Mouse (Mus musculus): ENCODE data around the gene Zfp442. TPM values are rescaled to one million over a fixed set of nuclear protein-coding genes. Genes with fewer than 3 reads are reported as not detected.
A peak's percentile ranks its signal among the peaks of the same experiment; 100 is the strongest.
"Not testable (repeated sequence)": the region's sequence is repeated elsewhere in the genome, so short reads cannot be mapped to it uniquely, and the experiment has no call there.

The Zfp442 gene
- 4.2 TPM in 2 replicates for total RNA-seq (2017)

GRCm38 (mm10) chr2:150451180-150451919 lies at the start of gene Zfp442:
Zfp442 (minus strand) TSS chr2:150451486.
- peak; percentile 99 for ATAC-seq (replicated peaks; ENCODE audit: low read depth, poor library complexity, severe bottlenecking)

- ATAC-seq (replicated peaks; ENCODE audit: low read depth, poor library complexity, severe bottlenecking) = not testable (repeated sequence)
Observed at GRCm38 (mm10) chr2:150500124-150500973, 49.1 kb upstream of the Zfp442 start.

- no peak for ATAC-seq (replicated peaks; ENCODE audit: low read depth, poor library complexity, severe bottlenecking)
Observed at GRCm38 (mm10) chr2:150493031-150493430, 41.7 kb upstream of the Zfp442 start.

- peak; percentile 22; the same call in 1 of the 2 replicates for ATAC-seq (replicated peaks; ENCODE audit: low read depth, poor library complexity, severe bottlenecking)
Observed at GRCm38 (mm10) chr2:150484939-150485778, 33.9 kb upstream of the Zfp442 start, which contains the start of gene Zfp345. Zfp345 (minus strand) TSS chr2:150485091.

DNA sequence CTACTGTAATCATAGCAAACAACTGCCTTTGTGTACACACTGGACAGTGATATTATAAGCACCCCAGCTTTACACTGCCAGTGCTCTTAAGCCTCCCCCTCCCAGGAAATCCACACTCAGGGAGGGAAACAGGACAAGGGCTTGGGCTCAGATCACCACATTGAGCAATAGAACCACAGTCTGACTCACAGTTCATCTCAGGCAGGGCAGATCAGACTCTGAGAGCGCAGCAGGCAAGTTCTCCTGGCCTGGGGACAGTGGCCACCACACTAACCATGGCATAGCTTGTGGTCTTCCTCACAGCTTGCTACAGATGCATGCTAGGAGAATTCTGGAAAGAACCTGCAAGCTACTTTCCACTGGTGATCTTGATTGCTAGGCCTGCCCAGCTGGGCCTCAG lies 12.2 kb downstream of the Zfp442 start:
- ATAC-seq (replicated peaks; ENCODE audit: low read depth, poor library complexity, severe bottlenecking) = 0 out of 2 replicates have a peak, but pooled peaks have one; percentile 25

DNA sequence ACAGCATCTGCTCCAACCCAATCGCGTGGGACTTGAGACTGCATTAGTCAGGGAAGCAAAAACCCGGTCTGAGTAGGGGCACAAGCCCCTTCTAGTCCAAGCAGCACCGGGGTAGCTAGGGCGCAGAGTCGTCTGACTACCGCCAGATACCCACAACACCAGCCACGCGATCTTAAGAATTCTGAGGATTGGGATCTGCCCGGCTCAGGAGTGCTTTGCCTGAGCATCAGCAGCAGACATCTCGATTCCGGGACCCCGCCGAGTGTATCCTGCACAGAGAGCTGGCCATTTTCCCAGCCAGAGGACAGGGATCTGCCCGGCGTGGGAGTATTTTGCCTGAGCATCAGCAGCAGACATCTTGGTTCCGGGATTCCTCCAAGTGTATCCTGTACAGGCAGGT lies 39.1 kb downstream of the Zfp442 start:
- not testable (repeated sequence) for ATAC-seq (replicated peaks; ENCODE audit: low read depth, poor library complexity, severe bottlenecking)

DNA sequence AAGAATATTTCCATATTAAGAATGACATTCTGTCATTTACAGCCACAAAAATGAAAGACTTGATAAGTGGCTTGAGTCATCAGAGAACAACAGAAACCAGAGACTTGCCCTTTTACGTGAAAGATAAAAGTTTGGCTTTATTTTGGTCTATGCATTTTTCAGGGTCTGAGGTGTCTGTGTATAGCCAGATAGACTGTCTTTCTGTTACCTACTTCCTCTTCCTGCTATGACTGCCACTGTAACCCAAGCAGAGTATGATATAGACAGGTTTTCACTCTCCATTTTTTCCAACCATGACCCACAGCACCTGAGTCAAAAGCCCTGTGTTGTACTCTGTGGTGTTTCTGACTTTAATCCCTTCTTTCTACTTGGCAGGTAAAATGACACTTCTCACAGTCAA lies 61.1 kb downstream of the Zfp442 start:
- no peak for ATAC-seq (replicated peaks; ENCODE audit: low read depth, poor library complexity, severe bottlenecking)

DNA sequence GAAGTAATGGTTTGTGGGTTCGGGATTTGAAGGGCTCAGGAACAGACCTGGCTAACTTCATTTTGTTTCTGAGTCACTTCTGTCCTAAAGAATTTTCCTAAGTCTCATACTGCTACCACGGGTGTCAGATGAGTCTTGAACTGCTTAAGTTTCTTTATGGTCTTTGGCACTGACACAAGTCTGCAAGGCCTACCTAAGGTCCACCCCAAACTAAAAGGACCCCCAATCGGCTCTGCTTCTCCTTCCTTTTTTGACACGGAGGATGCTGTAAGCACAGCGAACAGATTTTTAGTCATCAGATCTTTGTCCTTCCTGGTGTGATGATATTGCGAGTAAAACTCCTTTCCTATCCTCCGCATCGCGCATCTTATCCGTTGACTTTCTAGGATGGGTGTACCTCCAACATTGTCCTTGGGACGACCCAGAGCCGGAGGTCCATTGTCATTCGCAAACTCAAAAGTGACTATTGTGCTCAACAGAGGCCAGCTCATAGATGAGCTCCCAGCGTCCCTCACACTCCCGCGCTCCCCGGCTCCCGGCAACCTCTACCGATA lies 65.7 kb downstream of the Zfp442 start:
- not testable (repeated sequence) for ATAC-seq (replicated peaks; ENCODE audit: low read depth, poor library complexity, severe bottlenecking)

DNA sequence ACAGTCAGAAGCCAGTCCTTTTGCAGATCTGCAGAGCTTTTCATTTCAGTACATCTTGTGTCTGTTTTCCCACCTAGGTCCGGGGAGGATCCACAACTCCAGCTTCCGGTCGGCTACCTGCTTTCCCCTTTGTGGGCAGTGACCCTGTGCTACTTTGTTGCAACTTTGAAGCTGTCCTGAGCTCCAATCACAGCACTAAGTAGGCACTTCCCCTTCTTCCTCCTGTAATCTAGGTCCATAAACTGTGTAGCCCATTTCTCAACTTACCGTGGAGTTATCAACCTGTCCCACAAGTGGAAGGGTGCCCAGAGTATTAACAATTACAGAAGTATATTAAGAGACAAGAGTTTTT lies 88.4 kb downstream of the Zfp442 start:
- peak; percentile 68 for ATAC-seq (replicated peaks; ENCODE audit: low read depth, poor library complexity, severe bottlenecking)

- ATAC-seq (replicated peaks; ENCODE audit: low read depth, poor library complexity, severe bottlenecking) = peak; percentile 99
Observed at GRCm38 (mm10) chr2:150362113-150362877, 89.0 kb downstream of the Zfp442 start, which contains the start of gene 3300002I08Rik. 3300002I08Rik (minus strand) TSS chr2:150362765.

Other genes with a start within 250 kb of the Zfp442 start
- 4.7 and 5.5 TPM in 2 replicates for gene Zfp937, start 233.4 kb downstream of the Zfp442 start, total RNA-seq (2017)
- 6.7 and 15.1 TPM in 2 replicates for gene Gm21994, start 195.9 kb downstream of the Zfp442 start, total RNA-seq (2017)
- not detected in 2 replicates for gene Gm14124, start 194.0 kb downstream of the Zfp442 start, total RNA-seq (2017)
- gene Gm10130, start 127.8 kb downstream of the Zfp442 start, total RNA-seq (2017) = 10.5 and 15.8 TPM in 2 replicates
- 3.9 and 12.6 TPM in 2 replicates for gene 3300002I08Rik, start 88.7 kb downstream of the Zfp442 start, total RNA-seq (2017)
- 0.92 TPM in 1 of 2 replicates, not detected in the other for gene Zfp345, start 33.6 kb upstream of the Zfp442 start, total RNA-seq (2017)
- 90.6 and 112 TPM in 2 replicates for gene Cst7, start 118.9 kb upstream of the Zfp442 start, total RNA-seq (2017)
- 42.3 and 46.1 TPM in 2 replicates for gene Apmap, start 157.1 kb upstream of the Zfp442 start, total RNA-seq (2017)
- 39.6 and 40.4 TPM in 2 replicates for gene Acss1, start 217.0 kb upstream of the Zfp442 start, total RNA-seq (2017)
- not detected in 2 replicates for gene Vsx1, start 237.9 kb upstream of the Zfp442 start, total RNA-seq (2017)

All from common myeloid progenitor, adult 5-6 weeks (primary cell).